Mouse (Mus musculus): Measurements from ENCODE around the gene Zrsr1. TPM values are rescaled to one million over a fixed set of nuclear protein-coding genes. Genes with fewer than 3 reads are reported as not detected.

Zrsr1 gene
- polyA plus RNA-seq, 1 experiment from 2014 or later: 35.6 TPM

DNA sequence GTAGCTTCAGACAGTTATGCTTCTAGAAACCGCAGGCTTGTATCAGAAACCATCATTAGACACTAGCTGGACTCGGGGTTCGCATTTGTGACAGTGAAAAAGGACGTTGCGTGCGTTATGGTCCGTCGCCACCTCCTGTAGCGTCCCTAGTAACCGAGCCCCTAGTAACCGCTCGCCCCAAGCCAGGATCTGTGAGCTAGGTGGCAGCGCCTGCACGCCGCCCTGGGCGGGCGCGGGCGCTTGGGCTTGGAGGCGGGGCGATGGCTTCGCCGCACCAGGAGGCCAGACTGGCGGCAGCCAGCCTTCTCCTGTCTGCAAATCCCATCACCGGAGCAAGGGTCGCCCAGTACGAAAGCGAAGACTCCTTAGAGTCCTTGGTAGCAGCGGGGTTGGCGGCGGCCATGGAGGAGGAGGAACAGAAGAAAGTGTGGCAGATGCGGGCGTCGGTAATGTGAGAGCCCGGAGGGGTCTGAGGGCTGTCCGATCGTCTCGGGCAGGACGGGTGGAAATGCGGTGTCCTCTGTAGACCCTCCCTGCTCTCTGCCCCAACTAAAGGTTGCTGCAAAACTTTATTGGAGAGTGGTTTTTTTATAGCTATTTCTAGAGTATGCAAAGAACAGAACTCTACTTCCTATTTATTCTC is 36.5 kb downstream of the Zrsr1 start:
- Histone ChIP-seq H3K36me3 (ENCODE audit: inconsistent target) (peaks cover 13% of the 10 kb centered on the region), H3K4me3 (ENCODE audit: inconsistent target) (peak overlapping the region; percentile 63), H3K79me2 (ENCODE audit: inconsistent target) (no peaks in the 10 kb centered on the region), H3K27ac (peak overlapping the region; percentile 57)
- WGBS (ENCODE audit: missing documents): under 1% methylated on average over 35 of the region's 40 CpGs

DNA sequence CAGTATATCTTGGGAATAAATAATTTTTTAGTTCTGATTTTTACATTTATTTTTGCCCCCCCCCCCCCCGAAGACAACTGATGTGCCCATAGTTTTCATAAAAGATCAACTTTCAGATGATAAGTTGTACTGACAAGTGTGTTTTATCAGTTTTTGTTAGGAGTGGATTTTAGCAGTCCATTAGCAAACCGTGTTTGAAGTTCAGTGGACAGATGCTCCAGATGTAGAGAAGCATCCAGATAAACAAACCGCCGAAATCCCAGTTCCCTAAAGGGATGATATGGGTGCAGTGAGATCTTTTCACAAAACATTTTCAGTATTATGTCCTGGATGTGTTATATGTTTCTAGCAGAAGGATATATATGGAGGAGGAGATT is 37.0 kb downstream of the Zrsr1 start:
- no peaks in the 10 kb centered on the region for H3K79me2 ChIP-seq (ENCODE audit: inconsistent target)
- peaks cover 8% of the 10 kb centered on the region for H3K36me3 ChIP-seq (ENCODE audit: inconsistent target)
- H3K27ac ChIP-seq: peak overlapping the region; percentile 47
- WGBS (ENCODE audit: missing documents): 35% methylated on average over 4 of the region's 4 CpGs
- peak overlapping the region; percentile 63 for H3K4me3 ChIP-seq (ENCODE audit: inconsistent target)

DNA sequence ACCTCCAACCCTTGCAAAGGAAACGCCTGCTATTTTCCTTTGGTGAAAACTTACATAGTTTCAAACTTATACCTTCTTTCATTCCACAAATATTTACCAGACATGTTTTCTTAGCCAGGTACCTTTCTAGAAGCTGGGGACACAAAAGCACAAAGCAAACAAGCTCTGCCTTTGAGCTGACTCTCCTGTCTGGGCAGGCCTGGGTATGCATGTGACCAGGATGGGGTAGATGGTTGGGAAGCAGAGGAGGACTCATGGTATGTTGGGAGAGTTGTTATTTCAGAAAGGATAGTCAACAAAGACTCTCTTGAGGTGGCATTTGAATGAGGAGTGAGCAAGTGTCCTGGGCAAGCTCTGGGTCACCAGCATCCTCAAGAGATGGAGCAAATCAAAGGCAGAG is 41.3 kb downstream of the Zrsr1 start:
- no peaks in the 10 kb centered on the region for H3K36me3 ChIP-seq (ENCODE audit: inconsistent target)
- no peak overlapping the region for H3K4me3 ChIP-seq (ENCODE audit: inconsistent target)
- no peak overlapping the region for H3K27ac ChIP-seq
- no CpG with 5 or more reads among the region's 1 CpGs for WGBS (ENCODE audit: missing documents)
- H3K79me2 ChIP-seq (ENCODE audit: inconsistent target): no peaks in the 10 kb centered on the region

DNA sequence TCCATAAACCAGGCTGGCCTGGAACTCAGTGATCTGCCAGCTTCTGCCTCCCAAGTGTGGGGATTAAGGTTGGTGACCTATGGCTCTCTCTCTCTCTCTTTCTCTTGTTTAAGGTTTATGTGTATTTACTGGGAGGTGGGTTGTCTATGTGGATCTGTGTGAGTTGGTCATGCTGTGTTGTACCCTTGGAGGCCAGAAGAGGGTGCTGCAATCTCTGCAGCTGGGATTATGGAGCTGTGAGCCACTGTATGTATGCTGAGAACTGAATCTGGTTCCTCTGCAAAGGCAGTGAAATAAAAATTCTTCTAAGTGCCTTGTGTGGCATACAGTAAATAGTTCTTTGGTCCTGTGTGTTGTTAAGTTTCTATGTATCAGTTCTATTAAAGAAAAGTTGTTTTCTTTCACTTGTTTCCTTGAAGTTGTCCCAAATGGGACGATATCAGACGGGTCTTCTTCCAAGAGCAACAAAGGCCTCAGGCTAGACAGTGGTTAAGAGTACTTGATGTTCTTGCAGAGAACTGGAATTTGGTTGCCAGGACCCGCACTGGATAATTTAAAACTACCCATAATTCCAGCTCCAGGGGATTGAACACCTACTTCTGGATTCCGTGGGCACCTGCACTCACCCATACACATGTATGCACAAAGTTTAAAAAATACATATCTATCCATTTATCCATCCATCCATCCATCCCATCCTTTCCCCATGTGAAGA is 41.9 kb downstream of the Zrsr1 start:
- Histone ChIP-seq H3K79me2 (ENCODE audit: inconsistent target) (no peaks in the 10 kb centered on the region), H3K27ac (no peak overlapping the region), H3K4me3 (ENCODE audit: inconsistent target) (no peak overlapping the region), H3K36me3 (ENCODE audit: inconsistent target) (no peaks in the 10 kb centered on the region)
- WGBS (ENCODE audit: missing documents): 92% methylated on average over 4 of the region's 4 CpGs

DNA sequence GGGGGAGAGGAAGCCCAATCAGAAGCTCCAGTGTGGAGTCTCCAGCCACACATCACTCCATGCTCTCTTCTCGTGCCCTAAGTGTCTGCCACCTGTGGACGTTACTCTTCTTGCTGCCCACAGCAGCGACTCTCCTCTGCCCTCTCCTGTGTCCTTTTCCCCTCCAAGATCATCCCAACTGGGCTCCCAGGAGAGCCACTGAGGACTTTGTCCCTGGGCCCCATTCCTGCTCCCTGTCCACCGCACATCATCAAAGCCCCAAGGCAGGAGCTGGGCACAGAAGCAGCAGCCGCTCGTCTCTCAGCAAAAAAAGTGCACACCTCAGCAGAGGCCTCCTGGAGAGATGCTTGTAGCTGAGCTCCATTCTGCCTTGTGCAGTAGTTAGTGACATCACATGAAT is 43.2 kb downstream of the Zrsr1 start:
- no peaks in the 10 kb centered on the region for H3K36me3 ChIP-seq (ENCODE audit: inconsistent target)
- H3K4me3 ChIP-seq (ENCODE audit: inconsistent target): no peak overlapping the region
- H3K79me2 ChIP-seq (ENCODE audit: inconsistent target): no peaks in the 10 kb centered on the region
- H3K27ac ChIP-seq: no peak overlapping the region
- WGBS (ENCODE audit: missing documents): 83% methylated on average over 6 of the region's 6 CpGs

DNA sequence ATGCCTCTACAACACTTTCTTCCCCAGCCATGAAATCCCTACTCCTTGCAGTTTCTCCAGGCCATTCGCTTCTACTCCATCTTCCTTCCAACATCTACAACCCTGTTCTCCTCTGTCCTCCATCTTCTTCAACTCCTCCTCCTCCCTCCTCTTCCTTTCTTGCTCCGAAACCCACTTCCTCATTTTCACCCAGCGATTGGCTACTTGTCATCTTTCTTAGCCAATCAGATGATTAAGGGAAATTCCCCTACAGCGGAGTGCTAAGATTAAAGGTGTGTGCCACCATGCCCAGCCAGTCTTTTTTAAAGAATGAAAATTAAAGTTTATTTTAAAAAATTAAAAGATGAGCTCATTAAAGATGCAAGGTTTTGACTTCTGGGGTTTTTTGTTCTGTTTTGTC is 46.1 kb downstream of the Zrsr1 start:
- WGBS (ENCODE audit: missing documents): 67% methylated on average over 4 of the region's 4 CpGs

DNA sequence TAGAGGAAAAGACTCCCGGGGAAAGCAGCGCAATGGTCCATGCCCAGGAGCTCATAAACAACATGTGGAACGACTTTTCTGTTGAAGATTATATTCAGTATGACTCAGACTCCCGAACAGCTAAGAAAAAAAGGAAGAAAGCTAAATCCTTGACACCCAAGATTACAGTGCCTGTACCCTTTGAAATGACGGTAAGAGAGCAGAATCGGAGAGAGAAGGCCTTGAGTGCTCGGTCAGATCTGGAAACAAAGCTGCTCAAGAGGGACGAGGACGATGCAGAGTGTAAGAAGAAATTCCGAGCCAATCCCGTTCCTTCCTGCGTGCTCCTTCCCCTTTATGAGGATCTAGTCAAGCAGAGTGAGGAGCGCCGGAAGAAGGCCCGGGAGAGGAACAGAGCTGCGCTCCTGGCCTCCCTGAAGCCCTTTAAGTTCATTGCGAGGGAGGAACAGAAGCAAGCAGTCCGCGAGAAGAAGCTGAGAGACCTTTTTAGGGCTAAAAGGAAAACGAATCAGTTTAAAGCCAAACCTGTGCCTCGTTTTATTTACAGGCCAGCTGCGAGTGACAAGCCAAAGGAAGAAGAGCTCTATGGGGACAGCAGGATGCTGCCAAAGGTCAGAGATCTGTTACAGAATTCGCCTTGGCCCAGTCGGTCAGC is 48.4 kb downstream of the Zrsr1 start:
- Histone ChIP-seq H3K4me3 (ENCODE audit: inconsistent target) (no peak overlapping the region), H3K79me2 (ENCODE audit: inconsistent target) (no peaks in the 10 kb centered on the region), H3K36me3 (ENCODE audit: inconsistent target) (no peaks in the 10 kb centered on the region), H3K27ac (no peak overlapping the region)
- 88% methylated on average over 24 of the region's 24 CpGs for WGBS (ENCODE audit: missing documents)

More for the DNA sequence above, 46.1 kb downstream of the Zrsr1 start:
- Histone ChIP-seq H3K36me3 (ENCODE audit: inconsistent target) (no peaks in the 10 kb centered on the region), H3K79me2 (ENCODE audit: inconsistent target) (no peaks in the 10 kb centered on the region), H3K27ac (no peak overlapping the region), H3K4me3 (ENCODE audit: inconsistent target) (no peak overlapping the region)

DNA sequence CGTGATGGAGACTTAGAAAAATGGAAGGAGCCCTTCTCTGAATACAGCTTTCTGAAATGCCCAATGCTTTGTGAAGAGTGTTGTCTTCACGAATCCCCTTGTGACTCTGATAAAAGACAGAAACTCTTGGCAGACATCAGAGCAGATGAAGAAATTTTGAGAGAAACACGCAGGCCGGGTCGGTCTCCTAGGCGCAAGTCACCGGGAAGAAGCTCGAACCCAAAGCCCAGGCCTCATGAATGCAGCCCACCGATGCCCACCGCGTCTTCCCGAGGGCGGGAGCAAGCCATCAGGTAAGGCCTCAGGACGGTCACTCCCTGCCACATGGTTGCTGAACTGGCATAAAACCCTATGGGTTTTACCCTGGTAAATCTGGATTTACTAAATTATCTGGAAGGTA is 49.0 kb downstream of the Zrsr1 start:
- Histone ChIP-seq H3K4me3 (ENCODE audit: inconsistent target) (no peak overlapping the region), H3K36me3 (ENCODE audit: inconsistent target) (no peaks in the 10 kb centered on the region), H3K79me2 (ENCODE audit: inconsistent target) (no peaks in the 10 kb centered on the region), H3K27ac (no peak overlapping the region)
- 96% methylated on average over 14 of the region's 14 CpGs for WGBS (ENCODE audit: missing documents)

DNA sequence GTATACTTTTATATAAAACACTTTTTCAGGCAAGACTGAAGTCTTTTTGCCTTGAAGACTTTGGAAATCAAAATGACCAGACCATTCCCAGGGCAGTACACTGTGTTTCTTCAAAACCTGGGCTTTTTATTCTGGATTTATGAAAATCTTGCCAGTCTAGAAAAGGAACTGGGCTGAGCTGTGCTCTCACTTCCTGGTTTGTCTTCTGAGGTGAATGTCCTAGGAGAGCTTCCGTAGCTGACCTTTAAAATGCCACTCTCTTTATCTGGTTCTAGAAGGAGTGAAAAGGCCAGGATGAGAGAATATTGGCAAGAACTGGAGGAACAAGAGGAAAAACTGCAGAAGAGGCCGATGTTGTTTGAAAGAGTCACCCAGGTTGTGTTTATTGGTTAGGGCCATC is 51.4 kb downstream of the Zrsr1 start:
- 78% methylated on average over 2 of the region's 2 CpGs for WGBS (ENCODE audit: missing documents)
- H3K4me3 ChIP-seq (ENCODE audit: inconsistent target): no peak overlapping the region
- no peaks in the 10 kb centered on the region for H3K36me3 ChIP-seq (ENCODE audit: inconsistent target)
- H3K79me2 ChIP-seq (ENCODE audit: inconsistent target): no peaks in the 10 kb centered on the region
- H3K27ac ChIP-seq: no peak overlapping the region

DNA sequence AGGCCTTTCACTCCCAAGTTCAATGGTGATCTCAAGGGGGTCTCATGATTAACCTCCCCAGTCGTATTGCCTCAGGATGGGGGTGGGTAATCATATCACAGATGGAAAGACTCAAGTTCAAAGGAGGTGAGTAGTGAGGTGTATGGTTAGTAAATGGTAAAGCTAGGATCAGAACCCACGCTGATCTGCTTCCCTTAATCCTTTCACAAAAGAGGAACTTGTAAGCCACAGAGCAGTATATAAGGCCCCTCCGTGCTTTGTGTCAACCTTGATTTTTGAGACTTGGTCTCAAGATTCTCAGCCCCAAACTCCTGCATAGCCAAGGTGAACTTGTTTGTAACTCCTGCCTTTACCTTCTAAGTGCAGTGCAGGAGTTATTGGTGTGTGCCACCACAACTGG is 52.4 kb downstream of the Zrsr1 start:
- Histone ChIP-seq H3K79me2 (ENCODE audit: inconsistent target) (no peaks in the 10 kb centered on the region), H3K36me3 (ENCODE audit: inconsistent target) (no peaks in the 10 kb centered on the region), H3K4me3 (ENCODE audit: inconsistent target) (no peak overlapping the region), H3K27ac (no peak overlapping the region)
- 44% methylated on average over 3 of the region's 3 CpGs for WGBS (ENCODE audit: missing documents)

Other genes with a start within 250 kb of the Zrsr1 start
- 41.8 to 69.9 TPM (median 65.2 TPM) in 3 replicates for gene B3gnt2, start 111.0 kb upstream of the Zrsr1 start, polyA plus RNA-seq (2018)
- 31.7 to 42.4 TPM (median 33.8 TPM) in 3 replicates for gene Gm28048, start 10.1 kb downstream of the Zrsr1 start, polyA plus RNA-seq (2018)
- gene Commd1, start 10.4 kb downstream of the Zrsr1 start, polyA plus RNA-seq (2018): 49.4 to 75.0 TPM (median 67.8 TPM) in 3 replicates
- gene Cct4, start 18.5 kb downstream of the Zrsr1 start, polyA plus RNA-seq (2018): 114 to 180 TPM (median 117 TPM) in 3 replicates
- 1.5 to 1.7 TPM (median 1.7 TPM) in 3 replicates for gene Fam161a, start 35.5 kb downstream of the Zrsr1 start, polyA plus RNA-seq (2018)

Measured in macrophage (primary cell).